Mouse (Mus musculus) embryonic facial prominence, embryonic 10.5 days (tissue): ENCODE results near the gene Trim46. TPM values are rescaled to one million over a fixed set of nuclear protein-coding genes. Genes with fewer than 3 reads are reported as not detected.

Experiments used
- DNase-seq: peaks from one replicate; pipeline ENCODE4 v3.0.0-alpha.2; 2017; ENCODE audit warnings: low spot score
- H3K27ac ChIP-seq: fragments of 300-500 bp; sonication (generic); replicated peaks from 2 replicates; pipeline ENCODE4 v1.5.1; 2016; ENCODE audit warnings: mild to moderate bottlenecking
- H3K27me3 ChIP-seq: fragments of 300-500 bp; sonication (generic); replicated peaks from 2 replicates; pipeline ENCODE4 v1.6.1; 2016; ENCODE audit warnings: low read depth, mild to moderate bottlenecking; ENCODE audit not compliant: poor library complexity, severe bottlenecking
- H3K36me3 ChIP-seq: fragments of 300-500 bp; sonication (generic); replicated peaks from 2 replicates; pipeline ENCODE4 v1.6.1; 2016; ENCODE audit warnings: mild to moderate bottlenecking, moderate library complexity
- H3K4me1 ChIP-seq: fragments of 300-500 bp; sonication (generic); 2 replicates; pipeline ENCODE4 v1.6.1; 2016
- H3K4me3 ChIP-seq: fragments of 300-500 bp; sonication (generic); 2 replicates; pipeline ENCODE4 v1.5.1; 2016; ENCODE audit warnings: mild to moderate bottlenecking, moderate library complexity
- H3K9me3 ChIP-seq: fragments of 300-500 bp; sonication (generic); 2 replicates; pipeline ENCODE4 v1.6.1; 2016; ENCODE audit warnings: mild to moderate bottlenecking
- WGBS: fragments of 180-500 bp; shearing (Covaris S2); methylation state at CpG from one replicate; pipeline ENCODE4 v1.1.7; 2016; 5-methylcytosine and 5-hydroxymethylcytosine counted together
- polyA plus RNA-seq: library from polyadenylated mRNA; unstranded; fragments of >200 nt; fragmentation: Nextera tagmentation; extraction: Ambion mirVana; gene quantifications from 2 replicates; pipeline ENCODE4 v1.2.1, GENCODE M21; 2016

Gene Trim46
- polyA plus RNA-seq: 4.0 and 4.7 TPM in 2 replicates

DNA sequence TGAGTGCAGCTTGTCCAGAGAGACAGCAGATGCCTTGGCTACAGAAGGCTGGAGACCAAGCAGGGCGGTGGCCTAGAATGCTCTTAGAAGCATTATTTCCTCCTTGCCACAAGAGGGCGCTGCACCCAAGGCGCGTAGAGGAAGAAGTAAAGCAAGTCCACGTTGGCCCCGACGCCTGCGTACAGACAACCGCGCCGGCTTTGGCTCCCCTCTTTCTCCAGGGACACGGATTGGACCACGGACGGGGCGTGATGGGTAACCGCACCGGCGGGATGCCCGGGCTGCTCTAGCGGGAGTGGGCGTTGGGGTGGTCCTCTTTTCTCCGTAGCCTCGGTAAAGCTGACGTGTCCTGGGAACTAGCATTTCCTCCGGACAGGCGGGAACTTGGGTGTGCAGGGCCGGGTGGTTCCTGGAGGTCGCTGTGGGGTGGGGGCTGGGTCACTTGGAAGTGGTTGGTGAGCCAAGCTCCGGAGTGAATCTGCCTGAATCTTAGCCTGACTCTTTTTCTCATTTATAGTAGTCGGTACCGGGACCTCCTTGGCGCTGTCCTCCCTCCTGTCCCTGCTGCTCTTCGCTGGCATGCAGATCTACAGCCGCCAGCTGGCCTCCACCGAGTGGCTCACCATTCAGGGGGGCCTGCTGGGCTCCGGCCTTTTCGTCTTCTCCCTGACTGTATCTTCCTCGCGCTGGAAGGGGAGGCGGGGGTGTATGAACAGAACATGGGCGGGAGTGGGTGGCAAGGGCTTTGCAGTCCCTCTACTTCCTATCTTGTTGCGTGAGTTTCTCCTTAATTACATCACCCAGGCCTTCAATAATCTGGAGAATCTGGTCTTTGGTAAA lies at the start of gene Trim46:
TSS of gene Trim46 (minus strand) at position 49 of the 840 bp plus-strand sequence.
- Histone ChIP-seq H3K27ac (peak within 1 kb of the TSS; percentile 88), H3K4me1 (peaks cover 65% of the 10 kb centered on the region), H3K9me3 (no peaks in the 10 kb centered on the region), H3K4me3 (peak within 1 kb of the TSS; percentile 68), H3K27me3 (peaks cover 30% of the 10 kb centered on the region), H3K36me3 (peaks cover 29% of the 10 kb centered on the region)
- DNase-seq: peak; percentile 91
- WGBS: under 1% methylated on average over 42 of the region's 42 CpGs

DNA sequence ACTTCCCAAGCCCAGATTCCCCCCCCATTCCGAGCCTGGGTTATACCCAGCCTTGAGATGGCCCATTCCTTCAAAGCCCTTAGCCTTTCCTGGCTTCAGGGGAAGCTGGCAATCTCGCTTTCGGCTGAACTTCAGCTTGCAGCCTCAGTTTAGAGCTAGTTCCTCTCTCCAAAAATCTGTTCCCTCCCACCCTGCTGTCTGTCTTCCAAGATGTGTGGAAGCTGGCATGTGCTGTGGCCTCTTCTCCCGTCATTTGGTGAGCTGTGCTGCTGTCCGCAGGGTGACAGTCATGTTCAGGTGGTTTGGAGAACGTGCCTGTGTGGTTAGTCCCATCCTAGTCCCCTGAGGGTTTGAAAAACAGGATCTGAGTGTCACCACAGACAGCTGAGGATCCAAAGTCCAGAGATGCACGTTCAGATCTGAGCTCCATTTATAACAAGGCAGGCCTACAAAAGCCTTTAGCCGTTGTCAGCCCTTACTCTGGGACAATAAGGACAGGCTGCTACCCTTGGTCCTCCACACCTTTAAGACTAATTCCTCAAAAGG lies 49.6 kb upstream of the Trim46 start:
- 84% methylated on average over 8 of the region's 8 CpGs for WGBS
- DNase-seq: no peak
- no peak overlapping the region for H3K27ac ChIP-seq

DNA sequence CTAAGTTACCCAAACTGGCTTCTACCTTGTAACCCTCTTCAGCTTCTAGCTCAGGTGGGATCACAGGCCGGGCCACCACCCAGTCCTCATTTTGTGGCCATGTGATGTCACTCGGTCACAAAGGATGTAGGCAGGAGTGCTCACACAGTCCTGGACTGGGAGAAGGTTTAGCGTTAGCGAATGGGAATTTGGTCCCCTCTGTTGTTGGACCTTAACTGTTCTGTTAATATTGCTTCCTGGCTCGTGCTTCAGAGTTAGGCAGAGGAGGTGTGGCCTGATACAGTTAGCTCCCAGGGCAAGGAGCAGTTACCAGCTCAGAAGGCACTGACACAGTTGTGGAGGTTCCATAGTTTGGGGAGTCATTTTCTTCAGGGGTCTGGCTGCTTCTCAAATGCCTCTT lies 48.1 kb upstream of the Trim46 start:
- H3K27ac ChIP-seq: no peak overlapping the region
- H3K27me3 ChIP-seq: peaks cover 6% of the 10 kb centered on the region
- no peaks in the 10 kb centered on the region for H3K9me3 ChIP-seq
- no peak overlapping the region for H3K4me3 ChIP-seq
- WGBS: 78% methylated on average over 5 of the region's 5 CpGs
- H3K36me3 ChIP-seq: no peaks in the 10 kb centered on the region
- H3K4me1 ChIP-seq: peaks cover 9% of the 10 kb centered on the region
- no peak for DNase-seq

More for the DNA sequence above, 49.6 kb upstream of the Trim46 start:
- Histone ChIP-seq H3K36me3 (no peaks in the 10 kb centered on the region), H3K4me3 (no peak overlapping the region), H3K4me1 (peaks cover 19% of the 10 kb centered on the region), H3K9me3 (no peaks in the 10 kb centered on the region), H3K27me3 (peaks cover 18% of the 10 kb centered on the region)

DNA sequence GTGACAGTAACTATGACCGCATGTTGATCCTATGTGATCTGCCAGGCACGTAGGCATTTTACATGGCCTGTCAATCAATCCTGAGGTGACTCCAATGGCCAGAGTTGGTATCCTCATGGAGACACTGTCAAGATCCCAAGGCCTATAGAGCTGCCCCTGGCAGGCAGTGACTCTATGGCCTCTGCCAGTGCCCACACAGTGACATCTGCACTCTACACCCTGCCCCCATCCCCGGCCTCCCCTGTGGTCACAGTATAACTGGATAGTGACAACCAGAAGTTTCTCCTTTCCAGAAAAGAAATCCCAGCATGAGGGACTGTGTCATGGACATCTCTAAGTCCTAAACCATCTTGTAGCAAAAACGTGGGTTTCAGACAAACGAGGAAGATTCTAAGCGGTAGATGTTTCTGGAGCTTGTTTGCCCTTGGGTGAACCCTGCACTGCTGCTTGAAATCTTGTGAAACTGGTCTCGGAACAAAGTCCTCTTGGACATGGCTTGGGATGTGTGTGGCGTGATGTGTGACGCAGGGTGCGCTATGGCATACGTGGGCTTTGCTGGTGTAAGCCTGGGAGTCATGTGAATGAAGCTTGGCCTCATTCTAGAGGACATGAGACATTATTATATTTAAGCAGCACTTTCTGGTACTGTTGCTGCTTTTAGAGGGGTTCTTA lies 47.3 kb upstream of the Trim46 start:
- Histone ChIP-seq H3K36me3 (no peaks in the 10 kb centered on the region), H3K4me1 (peaks cover 13% of the 10 kb centered on the region), H3K27ac (no peak overlapping the region), H3K4me3 (no peak overlapping the region), H3K9me3 (no peaks in the 10 kb centered on the region), H3K27me3 (no peaks in the 10 kb centered on the region)
- 92% methylated on average over 11 of the region's 11 CpGs for WGBS
- DNase-seq: no peak

DNA sequence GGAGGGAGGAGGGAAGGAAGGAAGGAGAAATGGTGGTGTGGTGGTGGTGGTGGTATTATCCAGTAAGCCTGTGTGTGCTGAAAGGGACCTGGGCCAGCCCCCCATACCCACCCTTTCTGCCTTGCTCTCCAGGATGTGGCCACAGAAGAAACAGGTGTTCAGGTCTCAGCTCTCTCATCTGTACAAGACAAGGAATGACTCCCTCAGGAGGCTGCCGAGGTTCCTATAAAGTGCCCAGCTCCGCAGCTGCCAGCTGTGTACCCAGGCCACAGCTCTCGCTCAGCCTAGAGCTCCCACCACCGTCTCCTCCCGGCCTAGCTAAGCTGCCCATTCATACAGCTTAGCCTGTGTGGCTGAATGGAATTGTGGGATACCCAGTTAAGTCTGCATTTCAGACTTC lies 46.2 kb upstream of the Trim46 start:
- no peak for DNase-seq
- 76% methylated on average over 5 of the region's 5 CpGs for WGBS
- H3K27ac ChIP-seq: no peak overlapping the region
- no peak overlapping the region for H3K4me3 ChIP-seq
- no peaks in the 10 kb centered on the region for H3K27me3 ChIP-seq
- H3K36me3 ChIP-seq: no peaks in the 10 kb centered on the region
- H3K4me1 ChIP-seq: peaks cover 24% of the 10 kb centered on the region
- H3K9me3 ChIP-seq: no peaks in the 10 kb centered on the region

DNA sequence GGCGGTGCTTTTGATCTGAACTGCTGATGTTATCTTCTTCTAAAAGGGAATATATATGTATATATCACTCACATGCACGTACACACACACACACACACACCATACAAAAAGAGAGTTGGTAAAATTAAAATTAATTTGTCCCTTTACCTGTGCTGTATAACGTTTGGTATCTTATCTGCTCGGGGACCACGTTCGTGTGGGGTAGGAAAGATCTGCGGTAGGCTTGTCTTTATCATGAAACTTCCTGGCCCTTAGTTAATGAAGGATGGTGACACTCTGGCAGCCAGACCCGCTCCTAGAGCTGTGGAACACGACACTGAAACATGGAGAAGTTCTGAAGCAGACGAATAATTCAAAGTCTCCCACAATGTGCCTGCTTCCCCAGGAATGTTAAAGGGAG lies 45.8 kb upstream of the Trim46 start:
- no peak overlapping the region for H3K27ac ChIP-seq
- no peaks in the 10 kb centered on the region for H3K27me3 ChIP-seq
- 77% methylated on average over 10 of the region's 10 CpGs for WGBS
- no peaks in the 10 kb centered on the region for H3K36me3 ChIP-seq
- no peak for DNase-seq
- no peak overlapping the region for H3K4me3 ChIP-seq
- H3K9me3 ChIP-seq: no peaks in the 10 kb centered on the region
- H3K4me1 ChIP-seq: peaks cover 28% of the 10 kb centered on the region

DNA sequence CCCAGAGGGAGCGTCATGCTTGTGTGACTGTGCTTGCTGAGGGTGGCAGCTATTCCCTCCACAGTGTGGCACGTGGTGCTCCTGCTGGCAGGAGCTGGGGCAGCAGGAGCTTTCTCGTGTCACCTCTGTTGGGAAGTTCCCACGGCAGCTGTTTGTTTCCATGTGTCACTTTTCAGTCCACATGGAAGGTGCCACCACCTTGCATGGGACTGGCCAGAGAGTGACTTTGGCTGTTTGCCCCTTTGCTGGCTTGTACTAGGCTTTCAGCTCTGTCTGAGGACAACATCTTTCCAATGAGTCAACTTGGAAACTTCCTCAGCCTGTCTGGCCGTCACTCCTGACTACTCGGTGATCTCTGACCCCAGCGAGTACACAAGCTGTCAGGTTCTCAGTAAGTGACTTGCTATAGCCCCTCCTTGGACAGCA lies 42.4 kb upstream of the Trim46 start:
- DNase-seq: no peak
- H3K36me3 ChIP-seq: no peaks in the 10 kb centered on the region
- peaks cover 14% of the 10 kb centered on the region for H3K27me3 ChIP-seq
- H3K4me3 ChIP-seq: no peak overlapping the region
- H3K27ac ChIP-seq: no peak overlapping the region; the same call in 1 of the 2 replicates
- peaks cover 46% of the 10 kb centered on the region for H3K4me1 ChIP-seq
- H3K9me3 ChIP-seq: no peaks in the 10 kb centered on the region
- WGBS: 55% methylated on average over 7 of the region's 7 CpGs

DNA sequence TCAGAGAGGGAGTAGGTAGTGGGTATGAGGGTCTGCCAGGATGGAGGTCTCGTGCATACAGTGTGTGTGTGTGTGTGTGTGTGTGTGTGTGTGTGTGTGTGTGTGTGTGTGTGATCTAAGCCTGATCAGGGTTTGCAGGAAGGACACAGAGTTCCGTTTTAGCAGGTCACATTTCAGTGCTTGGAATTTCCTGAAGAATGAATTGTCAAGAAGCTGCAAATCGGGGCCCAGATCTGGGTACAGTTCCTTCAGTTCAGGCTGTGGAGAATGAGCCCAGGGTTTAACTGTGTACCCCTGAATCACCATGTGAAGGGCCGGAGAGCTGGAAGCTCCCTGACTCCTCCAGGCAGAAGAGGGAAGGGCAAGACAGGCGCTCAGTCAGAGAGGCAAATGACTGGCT lies 41.2 kb upstream of the Trim46 start:
- 48% methylated on average over 5 of the region's 5 CpGs for WGBS
- H3K4me3 ChIP-seq: no peak overlapping the region
- H3K4me1 ChIP-seq: peaks cover 46% of the 10 kb centered on the region
- no peaks in the 10 kb centered on the region for H3K9me3 ChIP-seq
- no peak for DNase-seq
- H3K27ac ChIP-seq: 0 out of 2 replicates have a peak overlapping the region, but pooled peaks have one; percentile 2
- H3K27me3 ChIP-seq: peaks cover 14% of the 10 kb centered on the region
- H3K36me3 ChIP-seq: no peaks in the 10 kb centered on the region

DNA sequence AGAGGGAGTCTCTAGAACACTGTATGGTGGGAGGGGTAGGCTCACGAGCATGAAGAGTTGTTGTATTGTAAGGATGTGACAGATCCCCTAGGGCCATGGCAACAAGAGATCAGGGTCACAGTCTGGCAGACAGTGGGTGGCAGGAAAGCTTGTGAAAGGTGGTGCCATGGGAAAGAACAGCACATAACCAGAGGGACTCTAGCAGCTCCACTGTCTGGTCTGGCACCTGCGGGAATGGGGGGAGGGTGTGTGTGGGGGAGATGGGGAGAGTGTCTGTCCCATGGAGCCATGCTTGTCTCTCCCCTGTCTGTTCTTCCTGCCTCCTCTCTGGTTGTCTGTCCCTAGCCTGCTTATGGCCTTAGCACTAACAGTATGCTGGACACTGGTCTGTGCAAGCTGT lies 39.4 kb upstream of the Trim46 start:
- no peaks in the 10 kb centered on the region for H3K36me3 ChIP-seq
- no peak for DNase-seq
- H3K9me3 ChIP-seq: no peaks in the 10 kb centered on the region
- WGBS: 38% methylated on average over 2 of the region's 2 CpGs
- H3K4me1 ChIP-seq: peaks cover 60% of the 10 kb centered on the region
- no peak overlapping the region for H3K27ac ChIP-seq
- peaks cover 28% of the 10 kb centered on the region for H3K27me3 ChIP-seq
- no peak overlapping the region for H3K4me3 ChIP-seq

DNA sequence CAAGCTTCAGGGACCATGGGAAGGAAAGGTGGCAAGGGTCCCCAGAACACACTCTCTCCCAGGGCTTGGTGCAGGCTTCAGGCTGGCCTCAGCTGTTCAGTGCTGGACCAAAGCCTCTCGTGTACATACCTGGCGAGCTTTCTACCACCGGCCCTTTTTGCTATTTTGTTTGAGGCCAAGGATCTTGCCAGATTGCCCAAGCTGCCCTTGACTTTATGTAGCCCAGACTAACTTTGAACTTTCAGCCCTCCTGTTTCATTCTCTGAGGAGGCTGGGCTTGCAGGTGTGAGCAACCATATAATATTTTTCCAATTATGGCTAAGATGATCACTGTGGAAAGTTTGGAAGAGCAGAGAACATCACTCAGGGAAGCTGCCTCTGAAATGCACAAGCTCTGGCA lies 38.2 kb upstream of the Trim46 start:
- no peaks in the 10 kb centered on the region for H3K9me3 ChIP-seq
- WGBS: 88% methylated on average over 3 of the region's 3 CpGs
- no peak overlapping the region for H3K4me3 ChIP-seq
- H3K36me3 ChIP-seq: no peaks in the 10 kb centered on the region
- H3K27ac ChIP-seq: no peak overlapping the region
- no peak for DNase-seq
- peaks cover 72% of the 10 kb centered on the region for H3K4me1 ChIP-seq
- peaks cover 41% of the 10 kb centered on the region for H3K27me3 ChIP-seq

DNA sequence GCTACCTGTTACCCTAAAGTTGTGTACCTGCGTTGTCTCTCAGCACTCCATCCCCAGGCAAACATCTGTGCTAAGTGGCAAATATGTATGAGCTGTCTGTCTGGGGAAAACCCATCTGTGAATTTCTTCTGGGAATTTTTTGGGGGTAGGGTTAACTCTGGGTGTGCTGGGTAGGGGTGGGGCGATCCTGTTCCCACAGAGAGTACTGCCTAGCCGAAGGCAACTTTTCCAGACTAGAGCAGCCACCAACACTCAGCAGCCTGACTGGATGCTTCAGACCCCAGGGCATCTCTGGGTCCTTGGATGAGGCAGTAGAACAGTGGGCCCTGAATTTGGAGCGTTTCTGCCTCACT lies 36.2 kb upstream of the Trim46 start:
- Histone ChIP-seq H3K4me1 (peaks cover 72% of the 10 kb centered on the region), H3K9me3 (no peaks in the 10 kb centered on the region), H3K36me3 (no peaks in the 10 kb centered on the region), H3K4me3 (no peak overlapping the region), H3K27me3 (peaks cover 61% of the 10 kb centered on the region), H3K27ac (peak overlapping the region; percentile 70)
- DNase-seq: no peak
- WGBS: 23% methylated on average over 4 of the region's 4 CpGs

DNA sequence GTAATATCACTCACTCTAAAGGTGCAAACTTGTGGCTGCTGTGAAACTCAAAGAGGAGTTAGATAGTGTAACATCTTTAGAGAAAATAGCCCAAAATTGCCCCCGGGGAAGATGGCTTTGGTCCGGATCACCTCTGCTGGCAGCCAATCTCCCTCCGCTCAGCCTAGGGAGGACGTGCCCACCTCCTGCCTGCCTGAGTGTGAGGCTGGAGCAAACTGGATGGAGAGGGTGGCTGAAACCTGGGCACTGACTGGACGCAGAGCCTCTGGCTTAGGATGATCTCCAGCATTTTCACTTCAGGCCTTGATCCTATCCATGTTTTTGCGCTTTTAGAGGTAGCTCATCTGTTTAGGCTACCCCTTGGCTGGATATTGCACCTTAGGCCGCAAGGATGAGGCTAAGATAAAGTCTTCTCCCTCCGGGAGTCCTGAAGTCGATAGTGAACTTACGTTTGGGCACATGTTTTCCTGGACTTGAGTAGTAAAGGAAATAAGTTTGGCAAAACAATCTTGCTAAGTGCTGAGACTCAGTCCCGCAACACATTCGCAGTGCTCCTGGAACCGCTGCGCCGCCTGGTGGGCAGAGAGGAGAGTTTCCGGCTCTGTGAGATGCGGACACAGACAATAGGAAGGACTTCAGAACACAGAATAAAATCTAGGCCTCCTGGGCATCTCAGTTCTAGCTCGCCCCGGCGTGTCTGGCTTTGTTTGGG lies 35.6 kb upstream of the Trim46 start:
- peaks cover 72% of the 10 kb centered on the region for H3K4me1 ChIP-seq
- 11% methylated on average over 20 of the region's 20 CpGs for WGBS
- H3K36me3 ChIP-seq: no peaks in the 10 kb centered on the region
- DNase-seq: peak; percentile 90
- H3K4me3 ChIP-seq: peak overlapping the region; percentile 65
- H3K9me3 ChIP-seq: no peaks in the 10 kb centered on the region
- peaks cover 66% of the 10 kb centered on the region for H3K27me3 ChIP-seq
- H3K27ac ChIP-seq: peak overlapping the region; percentile 86
